Mouse (Mus musculus) bone marrow, adult 2 months (tissue): ENCODE results near the gene Nrxn1.

Experiments used
- CTCF ChIP-seq: fragments of 200-500 bp; IDR thresholded peaks from 2 replicates; pipeline ENCODE4 v1.5.1; 2011; ENCODE audit warnings: low read length, control low read depth; ENCODE audit not compliant: control insufficient read depth, insufficient read depth
- POLR2A ChIP-seq: fragments of 200-500 bp; IDR thresholded peaks from 2 replicates; pipeline ENCODE4 v1.6.1; 2011; ENCODE audit warnings: low read depth, mild to moderate bottlenecking, control low read depth, low read length, borderline replicate concordance; ENCODE audit not compliant: control insufficient read depth

DNA sequence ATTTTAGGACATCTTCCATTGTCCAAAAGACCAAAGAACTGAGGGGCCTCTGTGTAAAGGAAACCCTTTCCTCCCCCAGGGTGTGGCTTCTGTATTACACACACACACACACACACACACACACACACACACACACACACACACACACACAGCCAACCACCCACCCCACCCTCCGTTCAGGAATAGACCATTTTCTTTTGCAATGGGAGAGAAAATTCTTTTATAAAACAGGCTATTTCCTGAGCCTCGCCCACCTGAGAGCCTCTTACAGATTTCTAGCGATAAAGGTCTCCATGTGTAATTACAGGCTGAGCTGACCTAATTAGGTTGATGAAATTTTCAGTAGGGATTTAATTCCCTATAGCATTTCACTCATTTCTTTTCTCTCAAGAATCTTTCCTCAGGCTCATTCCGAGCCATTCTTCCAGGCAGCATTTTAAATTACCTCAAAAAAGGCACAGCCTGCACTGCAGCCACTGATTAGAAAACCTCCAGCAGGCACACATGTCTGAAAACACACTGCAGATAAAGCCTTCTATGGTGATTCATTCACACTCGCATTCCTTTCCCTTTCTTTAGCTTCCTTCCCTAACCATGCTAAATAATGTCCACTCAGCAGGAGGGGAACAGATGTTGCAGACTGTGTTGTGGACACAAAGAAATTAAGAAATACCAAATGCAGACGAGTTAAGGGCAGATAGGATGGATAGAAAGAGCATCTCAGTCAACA, 396.6 kb downstream of the Nrxn1 start:
- TF ChIP-seq CTCF: no peak
- TF ChIP-seq POLR2A: no peak
